Mouse (Mus musculus): ENCODE data around the gene Xaf1. TPM values are rescaled to one million over a fixed set of nuclear protein-coding genes. Genes with fewer than 3 reads are reported as not detected.
"Not testable (repeated sequence)": the region's sequence is repeated elsewhere in the genome, so short reads cannot be mapped to it uniquely, and the experiment has no call there.

The Xaf1 gene
- polyA plus RNA-seq, 1 experiment from 2014 or later, result 4.9 TPM

DNA sequence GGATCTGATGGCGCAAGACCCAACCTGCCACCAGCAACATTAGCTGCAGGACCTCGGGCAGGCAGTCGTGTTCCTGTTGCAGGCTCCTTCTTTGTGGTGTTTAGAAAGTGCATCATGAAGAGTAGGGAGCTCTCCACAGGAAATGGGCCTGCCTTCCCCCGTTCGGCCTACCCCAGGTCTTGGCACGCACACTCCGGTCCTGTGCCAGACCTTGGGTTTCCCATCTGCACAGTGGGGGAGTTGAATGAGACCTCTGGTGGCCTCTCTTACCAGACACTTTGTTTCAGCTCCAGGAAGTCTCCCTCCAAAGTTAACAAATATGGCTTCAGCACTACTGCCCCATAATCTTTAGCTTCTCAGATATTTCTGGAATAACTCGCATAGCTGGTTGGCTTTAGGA, 35.3 kb downstream of the Xaf1 start:
- Histone ChIP-seq H3K9me3 (ENCODE audit: low read length) (no peaks in the 10 kb centered on the region), H3K4me2 (replicated peaks; ENCODE audit: low read depth, low read length) (no peak overlapping the region), H3K27ac (ENCODE audit: low read length) (no peak overlapping the region), H3K4me1 (ENCODE audit: insufficient read depth, low read length) (peaks cover 25% of the 10 kb centered on the region), H3K9ac (replicated peaks; ENCODE audit: low read length) (no peak overlapping the region), H3K36me3 (ENCODE audit: insufficient read depth, low read length) (no peaks in the 10 kb centered on the region), H3K27me3 (ENCODE audit: insufficient read depth, low read length) (no peaks in the 10 kb centered on the region), H3K4me3 (ENCODE audit: low read length) (no peak overlapping the region)
- 80% methylated on average over 8 of the region's 8 CpGs for WGBS
- ATAC-seq (ENCODE audit: low FRiP score, low TSS enrichment), result no peak

DNA sequence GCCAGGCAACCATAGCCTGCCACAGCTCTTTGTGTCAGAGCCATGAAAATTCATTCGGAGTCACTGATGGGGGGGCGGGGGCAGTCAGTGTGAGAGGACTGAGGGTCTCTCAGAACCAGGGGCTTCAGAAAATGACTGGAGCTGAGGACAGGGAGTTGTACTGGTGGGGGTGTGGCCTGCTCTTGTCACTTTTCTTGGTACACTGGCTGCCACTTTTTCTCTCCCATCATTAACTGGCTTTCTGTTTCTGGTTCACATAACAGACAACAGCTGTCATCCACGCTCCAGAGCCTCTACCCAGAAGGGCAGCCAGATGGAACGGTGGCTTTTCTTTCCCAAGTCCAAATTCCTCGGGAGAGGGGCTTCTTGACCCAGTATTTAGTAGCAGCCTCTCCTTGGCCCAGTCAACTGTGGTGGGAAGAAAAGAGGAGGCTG, 37.0 kb downstream of the Xaf1 start:
- peak; percentile 88 for ATAC-seq (ENCODE audit: low FRiP score, low TSS enrichment)
- no peaks in the 10 kb centered on the region for H3K9me3 ChIP-seq (ENCODE audit: low read length)
- WGBS, result 39% methylated on average over 5 of the region's 5 CpGs

DNA sequence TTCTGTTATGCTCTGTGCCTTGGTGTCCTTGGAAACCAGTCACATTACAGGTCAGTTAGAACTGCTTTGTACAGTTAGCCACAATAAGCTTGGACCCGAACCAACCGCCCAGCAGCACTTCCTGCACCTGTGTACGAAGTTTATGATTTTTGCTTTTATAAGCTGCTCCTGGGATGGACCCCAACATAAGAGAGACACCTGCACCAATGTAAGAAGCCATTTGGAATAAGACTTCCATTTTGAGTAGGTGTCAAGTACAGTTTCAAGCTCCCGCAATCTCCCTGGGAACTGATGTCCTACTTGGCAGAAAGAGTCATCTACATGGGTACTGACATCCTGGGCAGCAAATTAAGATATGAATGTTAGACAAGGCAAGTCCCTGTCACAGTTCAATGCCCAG, 38.3 kb downstream of the Xaf1 start:
- H3K9ac ChIP-seq (replicated peaks; ENCODE audit: low read length), result no peak overlapping the region
- H3K4me2 ChIP-seq (replicated peaks; ENCODE audit: low read depth, low read length), result no peak overlapping the region
- H3K9me3 ChIP-seq (ENCODE audit: low read length), result no peaks in the 10 kb centered on the region
- no peak for ATAC-seq (ENCODE audit: low FRiP score, low TSS enrichment)
- no peaks in the 10 kb centered on the region for H3K27me3 ChIP-seq (ENCODE audit: insufficient read depth, low read length)
- 83% methylated on average over 4 of the region's 4 CpGs for WGBS
- H3K36me3 ChIP-seq (ENCODE audit: insufficient read depth, low read length), result no peaks in the 10 kb centered on the region
- peaks cover 28% of the 10 kb centered on the region for H3K4me1 ChIP-seq (ENCODE audit: insufficient read depth, low read length)
- peak overlapping the region; percentile 83 for H3K27ac ChIP-seq (ENCODE audit: low read length)
- no peak overlapping the region for H3K4me3 ChIP-seq (ENCODE audit: low read length)

More for the DNA sequence above, 37.0 kb downstream of the Xaf1 start:
- Histone ChIP-seq H3K27me3 (ENCODE audit: insufficient read depth, low read length) (no peaks in the 10 kb centered on the region), H3K36me3 (ENCODE audit: insufficient read depth, low read length) (no peaks in the 10 kb centered on the region), H3K9ac (replicated peaks; ENCODE audit: low read length) (no peak overlapping the region), H3K4me3 (ENCODE audit: low read length) (no peak overlapping the region), H3K4me1 (ENCODE audit: insufficient read depth, low read length) (peaks cover 28% of the 10 kb centered on the region), H3K4me2 (replicated peaks; ENCODE audit: low read depth, low read length) (no peak overlapping the region), H3K27ac (ENCODE audit: low read length) (peak overlapping the region; percentile 83)

DNA sequence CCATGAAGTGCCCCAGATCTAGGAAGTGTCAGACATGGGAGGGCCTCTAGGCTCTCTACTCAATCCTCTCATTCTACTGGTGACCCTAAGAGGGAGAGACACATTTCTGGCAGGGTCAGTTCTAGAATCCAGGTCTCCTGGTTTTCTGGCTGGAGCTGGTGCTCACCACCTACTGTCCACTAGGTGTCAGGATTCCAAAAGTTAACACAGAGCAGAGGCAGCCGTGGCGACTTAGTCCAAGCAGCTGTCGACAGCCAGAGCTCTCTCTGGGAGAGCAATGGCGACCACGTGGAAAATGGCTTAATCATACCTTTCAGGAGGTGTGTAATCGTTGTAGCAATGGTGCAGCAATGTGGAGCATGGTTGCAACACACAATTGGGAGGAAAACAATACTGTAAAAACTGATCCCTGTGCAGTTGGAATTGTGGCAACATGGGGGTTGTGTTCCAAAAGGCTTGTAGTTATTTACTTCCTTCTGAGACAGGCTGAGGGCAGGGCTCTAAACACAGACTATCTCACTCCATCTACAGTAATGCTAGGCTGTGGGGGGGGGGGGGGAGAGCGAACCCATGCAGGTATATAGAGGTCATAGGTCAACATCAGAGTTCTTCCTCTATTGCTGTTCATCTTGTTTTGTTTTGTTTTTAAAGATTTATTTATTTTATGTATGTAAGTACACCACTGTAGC, 41.3 kb downstream of the Xaf1 start:
- Histone ChIP-seq H3K4me2 (replicated peaks; ENCODE audit: low read depth, low read length) (peak overlapping the region; percentile 32), H3K9me3 (ENCODE audit: low read length) (no peaks in the 10 kb centered on the region), H3K9ac (replicated peaks; ENCODE audit: low read length) (no peak overlapping the region), H3K27ac (ENCODE audit: low read length) (no peak overlapping the region), H3K4me3 (ENCODE audit: low read length) (no peak overlapping the region), H3K36me3 (ENCODE audit: insufficient read depth, low read length) (no peaks in the 10 kb centered on the region), H3K27me3 (ENCODE audit: insufficient read depth, low read length) (no peaks in the 10 kb centered on the region), H3K4me1 (ENCODE audit: insufficient read depth, low read length) (peaks cover 28% of the 10 kb centered on the region)
- 11% methylated on average over 7 of the region's 7 CpGs for WGBS
- peak; percentile 66 for ATAC-seq (ENCODE audit: low FRiP score, low TSS enrichment)

DNA sequence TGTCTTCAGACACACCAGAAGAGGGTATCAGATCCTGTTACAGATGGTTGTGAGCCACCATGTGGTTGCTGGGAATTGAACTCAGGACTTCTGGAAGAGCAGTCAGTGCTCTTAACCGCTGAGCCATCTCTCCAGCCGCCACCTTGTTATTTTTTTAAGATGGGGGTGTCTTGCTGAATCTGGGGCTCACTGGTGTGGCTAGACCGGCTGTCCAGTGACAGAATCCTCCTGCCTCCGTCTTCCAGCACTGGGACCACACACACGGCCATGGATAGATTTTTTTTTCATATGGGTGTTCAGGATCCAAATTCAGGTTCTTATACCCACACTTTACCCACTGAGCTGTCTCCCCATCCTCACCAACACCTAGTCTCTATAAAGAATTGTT, 41.8 kb downstream of the Xaf1 start:
- H3K9ac ChIP-seq (replicated peaks; ENCODE audit: low read length); H3K4me2 ChIP-seq (replicated peaks; ENCODE audit: low read depth, low read length): not testable (repeated sequence)
- 90% methylated on average over 5 of the region's 5 CpGs for WGBS

DNA sequence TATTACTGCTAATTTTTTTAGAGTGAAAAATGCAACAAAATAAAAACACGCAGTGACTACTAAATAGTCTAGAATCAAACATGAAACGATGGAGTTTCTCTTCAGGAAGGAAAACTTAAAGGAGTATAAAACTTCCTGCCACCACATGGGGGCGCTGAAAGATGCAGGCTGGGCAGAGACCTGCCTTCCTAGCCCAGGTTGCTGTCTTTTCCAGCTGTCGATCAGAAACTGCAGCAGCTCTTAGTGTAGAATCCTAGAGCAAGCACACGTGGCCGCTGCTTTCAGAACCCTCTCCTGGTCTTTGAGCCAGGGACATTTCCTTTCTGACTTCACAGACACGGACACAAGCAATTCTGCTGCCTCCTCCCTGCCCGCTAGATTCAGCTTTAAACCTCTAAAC, 42.5 kb downstream of the Xaf1 start:
- peaks cover 20% of the 10 kb centered on the region for H3K4me1 ChIP-seq (ENCODE audit: insufficient read depth, low read length)
- no peaks in the 10 kb centered on the region for H3K27me3 ChIP-seq (ENCODE audit: insufficient read depth, low read length)
- WGBS, result 25% methylated on average over 8 of the region's 8 CpGs
- H3K36me3 ChIP-seq (ENCODE audit: insufficient read depth, low read length), result no peaks in the 10 kb centered on the region
- H3K27ac ChIP-seq (ENCODE audit: low read length), result no peak overlapping the region
- H3K4me2 ChIP-seq (replicated peaks; ENCODE audit: low read depth, low read length), result no peak overlapping the region
- ATAC-seq (ENCODE audit: low FRiP score, low TSS enrichment), result no peak
- H3K9me3 ChIP-seq (ENCODE audit: low read length), result no peaks in the 10 kb centered on the region
- H3K4me3 ChIP-seq (ENCODE audit: low read length), result no peak overlapping the region
- no peak overlapping the region for H3K9ac ChIP-seq (replicated peaks; ENCODE audit: low read length)

More for the DNA sequence above, 41.8 kb downstream of the Xaf1 start:
- H3K36me3 ChIP-seq (ENCODE audit: insufficient read depth, low read length); ATAC-seq (ENCODE audit: low FRiP score, low TSS enrichment); H3K27ac ChIP-seq (ENCODE audit: low read length); H3K27me3 ChIP-seq (ENCODE audit: insufficient read depth, low read length); H3K4me3 ChIP-seq (ENCODE audit: low read length); H3K9me3 ChIP-seq (ENCODE audit: low read length): not testable (repeated sequence)
- peaks cover 24% of the 10 kb centered on the region for H3K4me1 ChIP-seq (ENCODE audit: insufficient read depth, low read length)

DNA sequence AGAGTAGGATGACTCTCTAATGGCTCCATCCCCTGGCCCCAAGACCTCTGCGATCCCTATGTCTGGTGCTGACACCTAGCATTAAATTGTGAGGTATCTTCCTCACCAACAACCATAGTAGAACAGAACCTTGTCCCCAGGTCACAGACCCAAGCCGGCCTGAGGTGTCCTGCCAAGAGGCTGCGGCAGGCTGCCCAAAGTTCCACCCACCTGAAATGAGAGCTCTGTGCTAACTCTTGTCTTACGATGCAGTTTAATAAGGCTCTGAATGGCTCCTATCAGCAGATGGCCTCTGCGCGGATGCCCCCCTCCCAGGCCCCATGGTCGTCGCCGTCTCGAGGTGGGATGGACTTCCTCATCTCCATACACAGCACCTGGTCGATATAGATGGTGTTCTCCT, 43.1 kb downstream of the Xaf1 start:
- Histone ChIP-seq H3K27ac (ENCODE audit: low read length) (no peak overlapping the region), H3K4me1 (ENCODE audit: insufficient read depth, low read length) (peaks cover 16% of the 10 kb centered on the region), H3K9ac (replicated peaks; ENCODE audit: low read length) (no peak overlapping the region), H3K27me3 (ENCODE audit: insufficient read depth, low read length) (no peaks in the 10 kb centered on the region), H3K4me3 (ENCODE audit: low read length) (no peak overlapping the region), H3K36me3 (ENCODE audit: insufficient read depth, low read length) (no peaks in the 10 kb centered on the region), H3K9me3 (ENCODE audit: low read length) (no peaks in the 10 kb centered on the region), H3K4me2 (replicated peaks; ENCODE audit: low read depth, low read length) (no peak overlapping the region)
- no peak for ATAC-seq (ENCODE audit: low FRiP score, low TSS enrichment)
- WGBS, result 83% methylated on average over 11 of the region's 11 CpGs

DNA sequence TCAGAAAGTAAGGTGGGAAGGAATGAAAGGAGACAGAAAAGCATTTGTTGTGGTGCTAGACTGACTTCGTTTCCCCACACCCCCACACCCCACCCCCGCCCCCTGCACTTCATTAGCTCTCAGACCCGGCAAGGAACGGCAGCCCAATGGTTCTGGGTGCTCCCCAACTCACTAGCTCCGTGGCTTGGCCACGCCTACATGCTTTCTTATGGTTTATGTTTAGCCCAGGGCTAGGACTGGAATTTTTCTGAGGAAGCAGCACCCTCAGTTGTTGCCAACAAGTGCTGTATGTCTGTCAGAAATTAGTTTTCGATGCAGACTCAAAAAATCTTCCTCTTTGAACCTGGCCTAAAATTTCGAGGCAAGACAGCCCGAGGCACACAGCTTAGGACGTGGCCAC, 47.1 kb downstream of the Xaf1 start:
- Histone ChIP-seq H3K9ac (replicated peaks; ENCODE audit: low read length) (no peak overlapping the region), H3K4me1 (ENCODE audit: insufficient read depth, low read length) (peaks cover 5% of the 10 kb centered on the region), H3K27me3 (ENCODE audit: insufficient read depth, low read length) (no peaks in the 10 kb centered on the region), H3K27ac (ENCODE audit: low read length) (0 out of 2 replicates have a peak overlapping the region, but pooled peaks have one; percentile 34), H3K4me2 (replicated peaks; ENCODE audit: low read depth, low read length) (no peak overlapping the region), H3K9me3 (ENCODE audit: low read length) (no peaks in the 10 kb centered on the region), H3K36me3 (ENCODE audit: insufficient read depth, low read length) (no peaks in the 10 kb centered on the region), H3K4me3 (ENCODE audit: low read length) (no peak overlapping the region)
- WGBS, result 48% methylated on average over 10 of the region's 10 CpGs
- no peak for ATAC-seq (ENCODE audit: low FRiP score, low TSS enrichment)

DNA sequence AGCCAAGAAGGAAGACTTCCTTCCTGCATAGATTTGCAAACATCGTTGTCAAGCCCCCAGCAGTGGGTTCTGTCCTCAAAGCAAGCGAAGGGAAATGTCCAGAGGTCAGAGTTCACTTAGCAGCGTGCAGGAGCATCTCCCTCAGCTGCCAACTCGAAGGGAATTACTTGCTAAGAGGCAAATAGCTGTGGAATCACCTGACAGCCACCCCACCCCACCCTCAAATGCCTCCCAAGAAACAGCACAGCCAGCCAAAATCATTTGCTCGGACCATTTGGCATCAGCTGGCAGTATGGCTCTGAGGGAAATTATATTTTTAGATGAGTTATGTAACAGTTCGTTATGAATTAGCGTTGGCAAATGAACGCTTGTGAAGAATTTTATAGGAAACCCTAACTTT, 47.6 kb downstream of the Xaf1 start:
- 47% methylated on average over 8 of the region's 8 CpGs for WGBS
- H3K4me3 ChIP-seq (ENCODE audit: low read length), result no peak overlapping the region
- no peak for ATAC-seq (ENCODE audit: low FRiP score, low TSS enrichment)
- no peaks in the 10 kb centered on the region for H3K27me3 ChIP-seq (ENCODE audit: insufficient read depth, low read length)
- 0 out of 2 replicates have a peak overlapping the region, but pooled peaks have one; percentile 34 for H3K27ac ChIP-seq (ENCODE audit: low read length)
- no peak overlapping the region for H3K9ac ChIP-seq (replicated peaks; ENCODE audit: low read length)
- H3K36me3 ChIP-seq (ENCODE audit: insufficient read depth, low read length), result no peaks in the 10 kb centered on the region
- H3K4me2 ChIP-seq (replicated peaks; ENCODE audit: low read depth, low read length), result no peak overlapping the region
- peaks cover 5% of the 10 kb centered on the region for H3K4me1 ChIP-seq (ENCODE audit: insufficient read depth, low read length)
- no peaks in the 10 kb centered on the region for H3K9me3 ChIP-seq (ENCODE audit: low read length)

DNA sequence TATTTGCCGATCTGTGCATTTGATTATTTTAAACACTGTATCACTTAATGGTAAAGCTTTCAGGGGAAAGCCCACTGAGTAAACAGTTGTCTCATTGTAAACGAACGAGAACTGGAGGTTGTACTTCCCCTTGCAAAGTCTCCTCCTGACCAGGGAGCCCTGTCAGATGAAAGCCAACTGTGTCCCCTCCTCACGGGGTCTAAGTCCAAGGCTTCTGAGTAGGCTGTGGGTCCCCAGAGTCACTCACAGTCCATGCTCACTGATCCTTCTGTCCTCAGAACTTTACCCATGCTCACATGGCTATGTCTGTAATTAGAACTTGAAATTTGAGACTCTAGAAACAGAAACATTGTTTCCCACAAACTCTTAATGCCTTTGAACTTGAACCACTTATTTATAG, 48.2 kb downstream of the Xaf1 start:
- no peaks in the 10 kb centered on the region for H3K36me3 ChIP-seq (ENCODE audit: insufficient read depth, low read length)
- WGBS, result 61% methylated on average over 4 of the region's 4 CpGs
- no peak overlapping the region for H3K9ac ChIP-seq (replicated peaks; ENCODE audit: low read length)
- H3K27me3 ChIP-seq (ENCODE audit: insufficient read depth, low read length), result no peaks in the 10 kb centered on the region
- ATAC-seq (ENCODE audit: low FRiP score, low TSS enrichment), result no peak
- no peak overlapping the region for H3K27ac ChIP-seq (ENCODE audit: low read length)
- H3K9me3 ChIP-seq (ENCODE audit: low read length), result no peaks in the 10 kb centered on the region
- H3K4me3 ChIP-seq (ENCODE audit: low read length), result no peak overlapping the region
- no peak overlapping the region for H3K4me2 ChIP-seq (replicated peaks; ENCODE audit: low read depth, low read length)
- peaks cover 5% of the 10 kb centered on the region for H3K4me1 ChIP-seq (ENCODE audit: insufficient read depth, low read length)
